Mouse (Mus musculus): ENCODE measurements around the gene Ffar4. TPM values are rescaled to one million over a fixed set of nuclear protein-coding genes. Genes with fewer than 3 reads are reported as not detected.

Ffar4 gene
- polyA plus RNA-seq, 1 experiment from 2014 or later, result 0.11 TPM

DNA sequence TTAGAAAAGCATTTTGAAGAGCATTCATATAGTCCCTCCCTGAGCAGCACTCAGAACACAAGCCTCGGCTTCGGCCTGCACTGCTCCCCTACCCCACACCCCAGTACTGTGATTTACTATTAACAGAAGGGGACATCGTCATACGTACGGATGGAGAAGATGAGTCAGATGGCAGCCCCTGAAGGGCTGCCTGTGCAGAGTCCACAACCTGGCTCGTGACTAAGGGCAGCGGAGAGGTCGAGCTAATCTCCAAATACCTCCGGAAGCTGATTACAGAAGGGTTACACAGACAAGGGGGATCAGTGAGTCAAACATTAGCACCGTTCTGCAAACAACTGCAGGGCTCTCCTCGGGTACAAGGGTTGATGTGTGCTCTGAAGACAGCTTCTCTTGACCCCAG is 37.1 kb downstream of the Ffar4 start:
- H3K4me3 ChIP-seq, result no peak overlapping the region
- H3K9me3 ChIP-seq, result no peaks in the 10 kb centered on the region
- H3K9ac ChIP-seq, result no peak overlapping the region
- peaks cover 7% of the 10 kb centered on the region; the same call in 1 of the 2 replicates for H3K4me1 ChIP-seq
- H3K27ac ChIP-seq (replicated peaks), result no peak overlapping the region
- 19% methylated on average over 11 of the region's 11 CpGs for WGBS
- H3K27me3 ChIP-seq (replicated peaks), result 0 out of 2 replicates have a peak, but pooled peaks cover 2% of the 10 kb centered on the region
- no peak overlapping the region for H3K4me2 ChIP-seq
- no peaks in the 10 kb centered on the region for H3K36me3 ChIP-seq
- no peak for ATAC-seq (ENCODE audit: extremely low read depth, insufficient number of reproducible peaks, low FRiP score, low TSS enrichment)

- Histone ChIP-seq H3K9ac (no peak overlapping the region), H3K27me3 (replicated peaks) (no peaks in the 10 kb centered on the region), H3K4me1 (peaks cover 7% of the 10 kb centered on the region; the same call in 1 of the 2 replicates), H3K4me2 (no peak overlapping the region), H3K9me3 (no peaks in the 10 kb centered on the region), H3K36me3 (no peaks in the 10 kb centered on the region), H3K27ac (replicated peaks) (no peak overlapping the region), H3K4me3 (no peak overlapping the region)
- 77% methylated on average over 6 of the region's 6 CpGs for WGBS
- no peak for ATAC-seq (ENCODE audit: extremely low read depth, insufficient number of reproducible peaks, low FRiP score, low TSS enrichment)
Measured at GRCm38 (mm10) chr19:38134806-38135205, 37.9 kb downstream of the Ffar4 start.

DNA sequence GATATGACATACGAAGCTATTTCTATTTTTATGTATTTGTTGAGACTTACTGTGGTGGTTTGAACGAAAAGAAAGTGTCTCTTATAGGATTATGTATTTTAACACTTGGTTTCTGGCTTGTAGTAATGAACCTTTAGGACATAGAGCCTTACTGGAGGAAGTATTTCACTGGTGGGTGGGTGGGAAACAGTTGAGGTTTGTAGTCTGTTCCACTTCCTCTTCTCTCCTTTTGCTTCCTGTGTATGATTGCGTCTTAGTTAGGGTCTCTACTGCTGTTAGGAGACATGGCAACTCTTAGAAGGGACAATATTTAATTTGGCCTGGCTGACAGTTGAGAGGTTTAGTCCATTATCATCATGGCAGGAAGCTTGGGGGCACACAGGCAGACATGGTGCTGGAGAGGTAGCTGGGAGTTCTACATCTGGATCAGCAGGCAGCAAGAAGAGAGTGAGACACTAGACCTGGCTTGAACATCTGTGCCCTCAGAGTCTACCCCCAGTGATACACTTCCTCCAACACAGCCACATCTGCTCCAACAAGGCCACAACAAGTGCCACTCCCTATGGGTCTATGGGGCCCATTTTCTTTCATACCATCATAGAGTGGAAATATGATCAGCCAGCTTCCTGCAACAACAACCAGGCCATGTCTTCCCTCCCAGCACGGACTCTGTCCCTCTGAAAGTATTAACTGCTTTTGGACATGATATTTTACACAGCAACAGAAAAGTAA is 46.8 kb downstream of the Ffar4 start:
- Histone ChIP-seq H3K9ac (no peak overlapping the region), H3K27me3 (replicated peaks) (no peaks in the 10 kb centered on the region), H3K4me2 (no peak overlapping the region), H3K36me3 (no peaks in the 10 kb centered on the region), H3K9me3 (no peaks in the 10 kb centered on the region), H3K27ac (replicated peaks) (no peak overlapping the region), H3K4me1 (no peaks in the 10 kb centered on the region), H3K4me3 (no peak overlapping the region)
- no peak for ATAC-seq (ENCODE audit: extremely low read depth, insufficient number of reproducible peaks, low FRiP score, low TSS enrichment)
- 59% methylated on average over 4 of the region's 4 CpGs for WGBS

DNA sequence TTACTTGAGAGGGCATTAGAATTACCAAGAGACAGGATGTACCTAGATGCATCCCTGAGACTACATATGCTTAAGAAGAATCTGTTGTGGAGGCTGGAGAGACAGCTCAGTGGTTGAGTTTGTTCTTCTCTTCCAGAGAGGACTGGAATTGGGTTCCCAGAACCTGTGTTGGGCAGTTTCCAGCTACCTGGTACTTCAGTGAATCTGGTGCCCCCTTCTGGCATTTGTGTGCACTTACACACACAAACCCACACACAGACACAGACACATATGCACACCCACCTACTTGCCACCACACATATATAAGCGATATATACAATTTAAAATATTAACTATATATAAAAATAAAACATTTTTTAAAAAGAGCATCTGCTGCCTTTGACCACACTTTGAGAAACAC is 59.4 kb downstream of the Ffar4 start:
- H3K4me2 ChIP-seq, result no peak overlapping the region
- H3K36me3 ChIP-seq, result no peaks in the 10 kb centered on the region
- H3K27ac ChIP-seq (replicated peaks), result no peak overlapping the region
- H3K4me3 ChIP-seq, result no peak overlapping the region
- no peak for ATAC-seq (ENCODE audit: extremely low read depth, insufficient number of reproducible peaks, low FRiP score, low TSS enrichment)
- 91% methylated on average over 1 of the region's 1 CpGs for WGBS
- H3K9me3 ChIP-seq, result 0 out of 2 replicates have a peak, but pooled peaks cover 4% of the 10 kb centered on the region
- no peaks in the 10 kb centered on the region for H3K4me1 ChIP-seq
- no peaks in the 10 kb centered on the region; the same call in 1 of the 2 replicates for H3K27me3 ChIP-seq (replicated peaks)
- H3K9ac ChIP-seq, result no peak overlapping the region

GRCm38 (mm10) chr19:38161648-38162354 is 64.9 kb downstream of the Ffar4 start:
- Histone ChIP-seq H3K27me3 (replicated peaks) (no peaks in the 10 kb centered on the region; the same call in 1 of the 2 replicates), H3K36me3 (no peaks in the 10 kb centered on the region), H3K4me1 (no peaks in the 10 kb centered on the region), H3K9ac (no peak overlapping the region), H3K27ac (replicated peaks) (no peak overlapping the region), H3K4me3 (no peak overlapping the region), H3K9me3 (no peaks in the 10 kb centered on the region), H3K4me2 (no peak overlapping the region)
- WGBS, result 82% methylated on average over 21 of the region's 21 CpGs
- no peak for ATAC-seq (ENCODE audit: extremely low read depth, insufficient number of reproducible peaks, low FRiP score, low TSS enrichment)

Other genes starting within 250 kb of the Ffar4 start
- 4.8 and 5.7 TPM in 2 replicates for gene Myof, start 53.5 kb upstream of the Ffar4 start, polyA plus RNA-seq (2015; fragmentation: Nextera tagmentation; extraction: Ambion mirVana)
- 25.5 and 26.6 TPM in 2 replicates for gene Cep55, start 42.1 kb upstream of the Ffar4 start, polyA plus RNA-seq (2015; fragmentation: Nextera tagmentation; extraction: Ambion mirVana)
- gene Rbp4, start 28.2 kb downstream of the Ffar4 start, polyA plus RNA-seq (2015; fragmentation: Nextera tagmentation; extraction: Ambion mirVana), result 8.3 and 55.7 TPM in 2 replicates
- 0.14 TPM in 1 of 2 replicates, not detected in the other for gene Pde6c, start 35.7 kb downstream of the Ffar4 start, polyA plus RNA-seq (2015; fragmentation: Nextera tagmentation; extraction: Ambion mirVana)
- 24.4 and 27.5 TPM in 2 replicates for gene Fra10ac1, start 127.1 kb downstream of the Ffar4 start, polyA plus RNA-seq (2015; fragmentation: Nextera tagmentation; extraction: Ambion mirVana)
- 0.05 TPM in 1 of 2 replicates, not detected in the other for gene Lgi1, start 167.5 kb downstream of the Ffar4 start, polyA plus RNA-seq (2015; fragmentation: Nextera tagmentation; extraction: Ambion mirVana)

Measured in heart, embryonic 13.5 days (tissue).